Mouse (Mus musculus) midbrain, embryonic 11.5 days (tissue): ENCODE measurements around the gene Pex5. TPM values are rescaled to one million over a fixed set of nuclear protein-coding genes. Genes with fewer than 3 reads are reported as not detected.

Experiments
- ATAC-seq: fragments of 200-750 bp; cut with Nextera tagmentation; 2 replicates; pipeline ENCODE4 v1.8.0; 2017; ENCODE audit warnings: moderate TSS enrichment, moderate library complexity; ENCODE audit not compliant: low FRiP score
- DNase-seq: peaks from one replicate; pipeline ENCODE4 v3.0.0; 2015; ENCODE audit warnings: low spot score; ENCODE audit errors: missing footprints
- H3K27ac ChIP-seq: fragments of 300-500 bp; sonication (generic); 2 replicates; pipeline ENCODE4 v1.5.1; 2014; ENCODE audit warnings: low read depth, low read length
- H3K27me3 ChIP-seq: fragments of 300-500 bp; sonication (generic); 2 replicates; pipeline ENCODE4 v1.6.1; 2014; ENCODE audit warnings: mild to moderate bottlenecking, low read length, moderate library complexity, mixed read lengths; ENCODE audit not compliant: control insufficient read depth, insufficient read depth
- H3K36me3 ChIP-seq: fragments of 300-500 bp; sonication (generic); 2 replicates; pipeline ENCODE4 v1.6.1; 2014; ENCODE audit warnings: mild to moderate bottlenecking, low read length, moderate library complexity, mixed read lengths; ENCODE audit not compliant: control insufficient read depth, insufficient read depth
- H3K4me1 ChIP-seq: fragments of 300-500 bp; sonication (generic); 2 replicates; pipeline ENCODE4 v1.6.1; 2014; ENCODE audit warnings: low read length; ENCODE audit not compliant: control insufficient read depth, insufficient read depth
- H3K4me2 ChIP-seq: fragments of 300-500 bp; sonication (generic); 2 replicates; pipeline ENCODE4 v1.6.1; 2014; ENCODE audit warnings: mild to moderate bottlenecking, moderate library complexity
- H3K4me3 ChIP-seq: fragments of 300-500 bp; sonication (generic); 2 replicates; pipeline ENCODE4 v1.5.1; 2014; ENCODE audit warnings: low read depth, low read length
- H3K9ac ChIP-seq: fragments of 300-500 bp; sonication (generic); 2 replicates; pipeline ENCODE4 v1.6.1; 2014; ENCODE audit warnings: low read length
- H3K9me3 ChIP-seq: fragments of 300-500 bp; sonication (generic); 2 replicates; pipeline ENCODE4 v1.6.1; 2016; ENCODE audit warnings: low read length; ENCODE audit not compliant: control insufficient read depth
- WGBS: fragments of 180-500 bp; shearing (Covaris S2); extraction: QIAGEN DNeasy Blood & Tissue Kit; methylation state at CpG from one replicate; pipeline ENCODE4 v1.1.7; 2014; 5-methylcytosine and 5-hydroxymethylcytosine counted together
- polyA plus RNA-seq: library from polyadenylated mRNA; unstranded; fragments of >200 nt; fragmentation: Nextera tagmentation; extraction: Ambion mirVana; gene quantifications from 2 replicates; pipeline ENCODE4 v1.2.1, GENCODE M21; 2014

Pex5 gene
- polyA plus RNA-seq, 1 experiment from 2014 or later = 39.6 TPM

GRCm38 (mm10) chr6:124448959-124449667, 34.2 kb upstream of the Pex5 start:
- H3K9me3 ChIP-seq = no peaks in the 10 kb centered on the region
- 94% methylated on average over 16 of the region's 16 CpGs for WGBS
- no peak overlapping the region for H3K9ac ChIP-seq
- no peak overlapping the region for H3K27ac ChIP-seq
- no peak overlapping the region for H3K4me3 ChIP-seq
- H3K27me3 ChIP-seq = no peaks in the 10 kb centered on the region
- ATAC-seq = no peak
- H3K4me2 ChIP-seq = no peak overlapping the region
- peak; percentile 60 for DNase-seq
- no peaks in the 10 kb centered on the region for H3K36me3 ChIP-seq
- H3K4me1 ChIP-seq = no peaks in the 10 kb centered on the region

- H3K4me2 ChIP-seq = no peak overlapping the region
- H3K4me3 ChIP-seq = no peak overlapping the region
- DNase-seq = peak; percentile 59
- H3K27me3 ChIP-seq = no peaks in the 10 kb centered on the region
- no peaks in the 10 kb centered on the region for H3K4me1 ChIP-seq
- no peak overlapping the region for H3K9ac ChIP-seq
- no peaks in the 10 kb centered on the region for H3K36me3 ChIP-seq
- no peaks in the 10 kb centered on the region for H3K9me3 ChIP-seq
- no peak overlapping the region for H3K27ac ChIP-seq
- ATAC-seq = no peak
- WGBS = 77% methylated on average over 10 of the region's 10 CpGs
Observed at GRCm38 (mm10) chr6:124448186-124448852, 33.5 kb upstream of the Pex5 start.

- no peaks in the 10 kb centered on the region for H3K36me3 ChIP-seq
- no peak overlapping the region for H3K27ac ChIP-seq
- H3K27me3 ChIP-seq = no peaks in the 10 kb centered on the region
- ATAC-seq (no peak), DNase-seq (peak; percentile 72)
- WGBS = 85% methylated on average over 2 of the region's 2 CpGs
- H3K4me2 ChIP-seq = no peak overlapping the region
- no peak overlapping the region for H3K4me3 ChIP-seq
- no peaks in the 10 kb centered on the region for H3K9me3 ChIP-seq
- H3K9ac ChIP-seq = no peak overlapping the region
- H3K4me1 ChIP-seq = no peaks in the 10 kb centered on the region
Observed at GRCm38 (mm10) chr6:124447356-124447755, 32.5 kb upstream of the Pex5 start.

- no peaks in the 10 kb centered on the region for H3K9me3 ChIP-seq
- H3K36me3 ChIP-seq = no peaks in the 10 kb centered on the region
- DNase-seq (peak; percentile 61), ATAC-seq (no peak)
- H3K4me2 ChIP-seq = no peak overlapping the region
- H3K4me1 ChIP-seq = no peaks in the 10 kb centered on the region
- no peaks in the 10 kb centered on the region for H3K27me3 ChIP-seq
- WGBS = 94% methylated on average over 9 of the region's 9 CpGs
- H3K4me3 ChIP-seq = no peak overlapping the region
- no peak overlapping the region for H3K9ac ChIP-seq
- H3K27ac ChIP-seq = no peak overlapping the region
Observed at GRCm38 (mm10) chr6:124446459-124446858, 31.6 kb upstream of the Pex5 start.

- Histone ChIP-seq H3K27me3 (no peaks in the 10 kb centered on the region), H3K9me3 (no peaks in the 10 kb centered on the region), H3K9ac (no peak overlapping the region), H3K36me3 (no peaks in the 10 kb centered on the region), H3K4me1 (no peaks in the 10 kb centered on the region), H3K4me2 (no peak overlapping the region), H3K4me3 (no peak overlapping the region), H3K27ac (no peak overlapping the region)
- 94% methylated on average over 2 of the region's 2 CpGs for WGBS
- DNase-seq = no peak
- ATAC-seq = no peak
Observed at GRCm38 (mm10) chr6:124446024-124446423, 31.2 kb upstream of the Pex5 start.

- Histone ChIP-seq H3K27me3 (no peaks in the 10 kb centered on the region), H3K4me3 (no peak overlapping the region), H3K9ac (no peak overlapping the region), H3K9me3 (no peaks in the 10 kb centered on the region), H3K4me2 (no peak overlapping the region), H3K4me1 (no peaks in the 10 kb centered on the region), H3K36me3 (no peaks in the 10 kb centered on the region), H3K27ac (no peak overlapping the region)
- DNase-seq (peak; percentile 74), ATAC-seq (no peak)
- 80% methylated on average over 2 of the region's 2 CpGs for WGBS
Observed at GRCm38 (mm10) chr6:124443338-124443737, 28.5 kb upstream of the Pex5 start.

- Histone ChIP-seq H3K9ac (no peak overlapping the region), H3K4me1 (no peaks in the 10 kb centered on the region; the same call in none of the 2 replicates), H3K9me3 (no peaks in the 10 kb centered on the region), H3K27ac (no peak overlapping the region), H3K27me3 (no peaks in the 10 kb centered on the region), H3K4me2 (no peak overlapping the region), H3K36me3 (no peaks in the 10 kb centered on the region), H3K4me3 (no peak overlapping the region)
- WGBS = 77% methylated on average over 7 of the region's 7 CpGs
- ATAC-seq (no peak), DNase-seq (no peak)
Observed at GRCm38 (mm10) chr6:124436245-124436644, 21.4 kb upstream of the Pex5 start.

- Histone ChIP-seq H3K27me3 (no peaks in the 10 kb centered on the region), H3K4me1 (no peaks in the 10 kb centered on the region; the same call in none of the 2 replicates), H3K9ac (no peak overlapping the region), H3K9me3 (no peaks in the 10 kb centered on the region), H3K27ac (no peak overlapping the region), H3K4me3 (no peak overlapping the region), H3K36me3 (no peaks in the 10 kb centered on the region), H3K4me2 (no peak overlapping the region)
- ATAC-seq (no peak), DNase-seq (no peak)
- 83% methylated on average over 5 of the region's 5 CpGs for WGBS
Observed at GRCm38 (mm10) chr6:124435173-124435572, 20.3 kb upstream of the Pex5 start.

GRCm38 (mm10) chr6:124433688-124434324, 18.9 kb upstream of the Pex5 start:
- no peaks in the 10 kb centered on the region for H3K27me3 ChIP-seq
- 87% methylated on average over 8 of the region's 8 CpGs for WGBS
- no peak overlapping the region for H3K9ac ChIP-seq
- H3K36me3 ChIP-seq = no peaks in the 10 kb centered on the region
- H3K4me2 ChIP-seq = no peak overlapping the region
- no peaks in the 10 kb centered on the region; the same call in none of the 2 replicates for H3K4me1 ChIP-seq
- no peak for ATAC-seq
- DNase-seq = no peak
- no peak overlapping the region for H3K27ac ChIP-seq
- no peak overlapping the region for H3K4me3 ChIP-seq
- no peaks in the 10 kb centered on the region for H3K9me3 ChIP-seq
